Comparison of ENCODE assay signal across 10 mouse cellular contexts in genomic region chr15:88618008-88618773, GRCm38 (mm10). TPM values are rescaled to one million over a fixed set of nuclear protein-coding genes. Genes with fewer than 3 reads are reported as not detected.
DNase-seq lines count a peak whose midpoint lies in the region; ATAC-seq and TF ChIP-seq lines count a peak whose summit lies in the region.
"Had no signal": no experiment of that assay in that cellular context is flagged by ENCODE, and none has a peak within 500 bp of the region (broad histone marks: within the 10 kb centered on the region; RNA-seq: fewer than 3 reads in every experiment).

No protein-coding gene starts in this region.

- no peak overlapping the region for H3K27ac ChIP-seq in intestine, postnatal 0 days (ENCODE audit: low read depth, low read length)
- no peak overlapping the region for H3K27ac ChIP-seq in intestine, embryonic 15.5 days
- no peak overlapping the region for H3K27ac ChIP-seq in hindbrain, embryonic 12.5 days
- H3K27ac ChIP-seq: heart, embryonic 15.5 days; midbrain, embryonic 12.5 days had no signal

- H3K4me1 ChIP-seq in intestine, postnatal 0 days (replicated peaks; ENCODE audit: control insufficient read depth, insufficient read depth, low read length), result no peaks in the 10 kb centered on the region
- H3K4me1 ChIP-seq in intestine, embryonic 15.5 days (replicated peaks), result no peaks in the 10 kb centered on the region
- H3K4me1 ChIP-seq in hindbrain, embryonic 12.5 days, result no peaks in the 10 kb centered on the region
- H3K4me1 ChIP-seq: heart, embryonic 15.5 days had no signal

- no peak for ATAC-seq in intestine, postnatal 0 days
- ATAC-seq in intestine, embryonic 15.5 days, result no peak
- peak; percentile 54; the same call in 1 of the 2 replicates for ATAC-seq in hindbrain, embryonic 12.5 days (ENCODE audit: low FRiP score)

- WGBS in intestine, postnatal 0 days, result 51% methylated on average over 17 of the region's 17 CpGs
- WGBS in intestine, embryonic 15.5 days, result 54% methylated on average over 17 of the region's 17 CpGs
- 49% methylated on average over 17 of the region's 17 CpGs for WGBS in hindbrain, embryonic 12.5 days

- H3K9me3 ChIP-seq in intestine, postnatal 0 days (ENCODE audit: control insufficient read depth), result no peaks in the 10 kb centered on the region
- no peaks in the 10 kb centered on the region for H3K9me3 ChIP-seq in intestine, embryonic 15.5 days
- no peaks in the 10 kb centered on the region for H3K9me3 ChIP-seq in hindbrain, embryonic 12.5 days (replicated peaks)
- H3K9me3 ChIP-seq: heart, embryonic 15.5 days; midbrain, embryonic 12.5 days had no signal

- H3K4me2 ChIP-seq in intestine, postnatal 0 days (replicated peaks; ENCODE audit: low read depth), result no peak overlapping the region
- no peak overlapping the region for H3K4me2 ChIP-seq in intestine, embryonic 15.5 days (replicated peaks)
- 0 out of 2 replicates have a peak overlapping the region, but pooled peaks have one; percentile 8 for H3K4me2 ChIP-seq in hindbrain, embryonic 12.5 days (replicated peaks)
- H3K4me2 ChIP-seq: heart, embryonic 15.5 days; midbrain, embryonic 12.5 days had no signal

- H3K4me3 ChIP-seq in intestine, postnatal 0 days (ENCODE audit: low read depth, low read length), result no peak overlapping the region
- no peak overlapping the region for H3K4me3 ChIP-seq in intestine, embryonic 15.5 days (replicated peaks)
- no peak overlapping the region for H3K4me3 ChIP-seq in hindbrain, embryonic 12.5 days
- H3K4me3 ChIP-seq: heart, embryonic 15.5 days; midbrain, embryonic 12.5 days had no signal

- H3K36me3 ChIP-seq in intestine, postnatal 0 days (ENCODE audit: control insufficient read depth, insufficient read depth), result no peaks in the 10 kb centered on the region
- no peaks in the 10 kb centered on the region for H3K36me3 ChIP-seq in intestine, embryonic 15.5 days
- no peaks in the 10 kb centered on the region for H3K36me3 ChIP-seq in hindbrain, embryonic 12.5 days
- H3K36me3 ChIP-seq: heart, embryonic 15.5 days; midbrain, embryonic 12.5 days had no signal

- no peak overlapping the region for H3K9ac ChIP-seq in intestine, postnatal 0 days (ENCODE audit: low read depth, low read length)
- H3K9ac ChIP-seq in intestine, embryonic 15.5 days, result no peak overlapping the region
- no peak overlapping the region for H3K9ac ChIP-seq in hindbrain, embryonic 12.5 days
- H3K9ac ChIP-seq: heart, embryonic 15.5 days; midbrain, embryonic 12.5 days had no signal

- TF ChIP-seq CTCF in intestine, postnatal 0 days (IDR thresholded peaks at IDR 0.05; ENCODE audit: low read depth), result peak; percentile 55

- DNase-seq in MEL-GATA-1-ER (ENCODE audit: extremely low read depth, low read depth), result peak; percentile 66
- peak; percentile 93 to 95 for DNase-seq in cerebellum, postnatal 14 days
- peak; percentile 30 for DNase-seq in lung, postnatal 10 days
- no peak for DNase-seq in urinary bladder, postnatal 10 days (ENCODE audit: low spot score)
- DNase-seq in thymus, postnatal 10 days (ENCODE audit: low spot score in 2 of 2), result no peak

- H3K27me3 ChIP-seq in intestine, postnatal 0 days (replicated peaks; ENCODE audit: control insufficient read depth, insufficient read depth, low read length), result no peaks in the 10 kb centered on the region
- no peaks in the 10 kb centered on the region for H3K27me3 ChIP-seq in intestine, embryonic 15.5 days (replicated peaks)
- no peaks in the 10 kb centered on the region for H3K27me3 ChIP-seq in hindbrain, embryonic 12.5 days
- H3K27me3 ChIP-seq: heart, embryonic 15.5 days; midbrain, embryonic 12.5 days had no signal

RNA-seq across cellular contexts. Expression of gene Zdhhc25, which starts 18.1 kb away (rescaled TPM):
- not detected in 2 replicates for polyA plus RNA-seq in intestine, postnatal 0 days (2015; fragmentation: Nextera tagmentation; extraction: Ambion mirVana)
- not detected in 2 replicates for polyA plus RNA-seq in intestine, embryonic 15.5 days (2015; fragmentation: Nextera tagmentation; extraction: Ambion mirVana)
- not detected in 2 replicates for polyA plus RNA-seq in hindbrain, embryonic 12.5 days (2016; fragmentation: Nextera tagmentation; extraction: Ambion mirVana)
- polyA plus RNA-seq: heart, embryonic 15.5 days; midbrain, embryonic 12.5 days had no signal

Comparison
In these comparisons a context has a peak if more than half of its experiments do, and no peak if none do; other contexts are left out.
1. DNase-seq: peak in MEL-GATA-1-ER (single experiment), cerebellum, postnatal 14 days (2 of 2) and lung, postnatal 10 days (single experiment); none in urinary bladder, postnatal 10 days (single experiment) and thymus, postnatal 10 days (0 of 2).